Mouse (Mus musculus) forebrain, embryonic 13.5 days (tissue): ENCODE measurements around the gene Pax1. TPM values are rescaled to one million over a fixed set of nuclear protein-coding genes. Genes with fewer than 3 reads are reported as not detected.

Source experiments
- ATAC-seq: fragments of 200-750 bp; cut with Nextera tagmentation; 2 replicates; pipeline ENCODE4 v1.8.0; 2017
- H3K27ac ChIP-seq: fragments of 300-500 bp; sonication (generic); 2 replicates; pipeline ENCODE4 v1.5.1; 2015; ENCODE audit warnings: inconsistent platforms, mild to moderate bottlenecking, moderate library complexity
- H3K27me3 ChIP-seq: fragments of 300-500 bp; sonication (generic); 2 replicates; pipeline ENCODE4 v1.6.1; 2015; ENCODE audit warnings: mild to moderate bottlenecking, inconsistent platforms
- H3K36me3 ChIP-seq: fragments of 300-500 bp; sonication (generic); 2 replicates; pipeline ENCODE4 v1.6.1; 2015; ENCODE audit warnings: mild to moderate bottlenecking, inconsistent platforms; ENCODE audit not compliant: poor library complexity, severe bottlenecking
- H3K4me1 ChIP-seq: fragments of 300-500 bp; sonication (generic); 2 replicates; pipeline ENCODE4 v1.6.1; 2015; ENCODE audit warnings: inconsistent platforms
- H3K4me2 ChIP-seq: fragments of 300-500 bp; sonication (generic); 2 replicates; pipeline ENCODE4 v1.6.1; 2015; ENCODE audit warnings: inconsistent platforms, mild to moderate bottlenecking, moderate library complexity
- H3K4me3 ChIP-seq: fragments of 300-500 bp; sonication (generic); 2 replicates; pipeline ENCODE4 v1.5.1; 2015; ENCODE audit warnings: mild to moderate bottlenecking, inconsistent platforms
- H3K9ac ChIP-seq: fragments of 300-500 bp; sonication (generic); 2 replicates; pipeline ENCODE4 v1.6.1; 2015; ENCODE audit warnings: mild to moderate bottlenecking, inconsistent platforms
- H3K9me3 ChIP-seq: fragments of 300-500 bp; sonication (generic); replicated peaks from 2 replicates; pipeline ENCODE4 v1.6.1; 2016; ENCODE audit warnings: inconsistent platforms
- WGBS: fragments of 180-500 bp; shearing (Covaris S2); methylation state at CpG from one replicate; pipeline ENCODE4 v1.1.7; 2015; 5-methylcytosine and 5-hydroxymethylcytosine counted together
- polyA plus RNA-seq: library from polyadenylated mRNA; unstranded; fragments of >200 nt; fragmentation: Nextera tagmentation; extraction: Ambion mirVana; gene quantifications from 2 replicates; pipeline ENCODE4 v1.2.1, GENCODE M21; 2015

The Pax1 gene
- polyA plus RNA-seq: 0.06 TPM in 1 of 2 replicates, not detected in the other

- Histone ChIP-seq H3K27ac (no peak within 1 kb of the TSS), H3K36me3 (no peaks in the 10 kb centered on the region), H3K4me1 (peaks cover 9% of the 10 kb centered on the region), H3K9ac (no peak within 1 kb of the TSS), H3K4me2 (no peak within 1 kb of the TSS), H3K4me3 (no peak within 1 kb of the TSS), H3K27me3 (peaks cover 97% of the 10 kb centered on the region), H3K9me3 (no peaks in the 10 kb centered on the region)
- no peak for ATAC-seq
- WGBS: under 1% methylated on average over 18 of the region's 18 CpGs
These were observed at the start of gene Pax1 for GRCm38 (mm10) chr2:147361581-147361980. Pax1 (plus strand) TSS chr2:147361925.

- no peak for ATAC-seq
- WGBS: 12% methylated on average over 9 of the region's 9 CpGs
- H3K36me3 ChIP-seq: no peaks in the 10 kb centered on the region
- H3K27ac ChIP-seq: no peak overlapping the region
- peaks cover 17% of the 10 kb centered on the region; the same call in 1 of the 2 replicates for H3K27me3 ChIP-seq
- no peaks in the 10 kb centered on the region for H3K9me3 ChIP-seq
- no peak overlapping the region for H3K4me3 ChIP-seq
- no peak overlapping the region for H3K4me2 ChIP-seq
- no peaks in the 10 kb centered on the region for H3K4me1 ChIP-seq
- H3K9ac ChIP-seq: no peak overlapping the region
These were observed 40.7 kb upstream of the Pax1 start for GRCm38 (mm10) chr2:147321036-147321435.

GRCm38 (mm10) chr2:147325178-147325577 is 36.5 kb upstream of the Pax1 start:
- 80% methylated on average over 2 of the region's 2 CpGs for WGBS
- no peak overlapping the region for H3K4me2 ChIP-seq
- ATAC-seq: no peak
- H3K9me3 ChIP-seq: no peaks in the 10 kb centered on the region
- H3K9ac ChIP-seq: no peak overlapping the region
- H3K27me3 ChIP-seq: 0 out of 2 replicates have a peak, but pooled peaks cover 14% of the 10 kb centered on the region
- no peaks in the 10 kb centered on the region for H3K4me1 ChIP-seq
- no peak overlapping the region for H3K27ac ChIP-seq
- no peak overlapping the region for H3K4me3 ChIP-seq
- no peaks in the 10 kb centered on the region for H3K36me3 ChIP-seq

- no peak for ATAC-seq
- Histone ChIP-seq H3K9ac (no peak overlapping the region), H3K27ac (no peak overlapping the region), H3K9me3 (no peaks in the 10 kb centered on the region), H3K4me2 (no peak overlapping the region), H3K4me3 (no peak overlapping the region), H3K27me3 (no peaks in the 10 kb centered on the region), H3K4me1 (no peaks in the 10 kb centered on the region), H3K36me3 (no peaks in the 10 kb centered on the region)
- 84% methylated on average over 2 of the region's 2 CpGs for WGBS
These were observed 29.0 kb upstream of the Pax1 start for GRCm38 (mm10) chr2:147332731-147333130.

GRCm38 (mm10) chr2:147338729-147339128 is 23.0 kb upstream of the Pax1 start:
- Histone ChIP-seq H3K36me3 (no peaks in the 10 kb centered on the region), H3K9me3 (no peaks in the 10 kb centered on the region), H3K27me3 (no peaks in the 10 kb centered on the region), H3K4me3 (no peak overlapping the region), H3K4me2 (no peak overlapping the region), H3K4me1 (no peaks in the 10 kb centered on the region), H3K27ac (no peak overlapping the region), H3K9ac (no peak overlapping the region)
- 74% methylated on average over 15 of the region's 15 CpGs for WGBS
- no peak for ATAC-seq

- Histone ChIP-seq H3K36me3 (no peaks in the 10 kb centered on the region), H3K9ac (no peak overlapping the region), H3K9me3 (no peaks in the 10 kb centered on the region), H3K4me2 (no peak overlapping the region), H3K4me1 (no peaks in the 10 kb centered on the region), H3K27ac (no peak overlapping the region), H3K4me3 (no peak overlapping the region), H3K27me3 (no peaks in the 10 kb centered on the region)
- no peak for ATAC-seq
- WGBS: 82% methylated on average over 4 of the region's 4 CpGs
These were observed 21.9 kb upstream of the Pax1 start for GRCm38 (mm10) chr2:147339796-147340195.

- H3K9me3 ChIP-seq: no peaks in the 10 kb centered on the region
- no peaks in the 10 kb centered on the region for H3K36me3 ChIP-seq
- no peak overlapping the region for H3K27ac ChIP-seq
- 23% methylated on average over 2 of the region's 2 CpGs for WGBS
- H3K9ac ChIP-seq: no peak overlapping the region
- no peak for ATAC-seq
- no peaks in the 10 kb centered on the region for H3K27me3 ChIP-seq
- no peak overlapping the region for H3K4me2 ChIP-seq
- H3K4me1 ChIP-seq: no peaks in the 10 kb centered on the region
- H3K4me3 ChIP-seq: no peak overlapping the region
These were observed 19.5 kb upstream of the Pax1 start for GRCm38 (mm10) chr2:147342198-147342597.

GRCm38 (mm10) chr2:147359716-147360115 is 2.0 kb upstream of the Pax1 start:
- WGBS: under 1% methylated on average over 4 of the region's 4 CpGs
- no peak overlapping the region for H3K4me2 ChIP-seq
- no peak for ATAC-seq
- H3K9me3 ChIP-seq: no peaks in the 10 kb centered on the region
- H3K4me3 ChIP-seq: no peak overlapping the region
- no peak overlapping the region for H3K9ac ChIP-seq
- H3K27me3 ChIP-seq: peaks cover 97% of the 10 kb centered on the region
- no peak overlapping the region for H3K27ac ChIP-seq
- 0 out of 2 replicates have a peak, but pooled peaks cover under 1% of the 10 kb centered on the region for H3K4me1 ChIP-seq
- H3K36me3 ChIP-seq: no peaks in the 10 kb centered on the region

GRCm38 (mm10) chr2:147360401-147360800 is 1.3 kb upstream of the Pax1 start:
- Histone ChIP-seq H3K36me3 (no peaks in the 10 kb centered on the region), H3K27ac (no peak overlapping the region), H3K4me2 (no peak overlapping the region), H3K4me1 (peaks cover 8% of the 10 kb centered on the region), H3K27me3 (peaks cover 97% of the 10 kb centered on the region), H3K9ac (no peak overlapping the region), H3K9me3 (no peaks in the 10 kb centered on the region), H3K4me3 (no peak overlapping the region)
- 2% methylated on average over 7 of the region's 7 CpGs for WGBS
- ATAC-seq: no peak

- no peak overlapping the region for H3K9ac ChIP-seq
- peaks cover 97% of the 10 kb centered on the region for H3K27me3 ChIP-seq
- H3K4me2 ChIP-seq: no peak overlapping the region
- no peak for ATAC-seq
- WGBS: 1% methylated on average over 5 of the region's 5 CpGs
- no peaks in the 10 kb centered on the region for H3K9me3 ChIP-seq
- peaks cover 9% of the 10 kb centered on the region for H3K4me1 ChIP-seq
- no peaks in the 10 kb centered on the region for H3K36me3 ChIP-seq
- H3K4me3 ChIP-seq: no peak overlapping the region
- no peak overlapping the region for H3K27ac ChIP-seq
These were observed 869 bp upstream of the Pax1 start for GRCm38 (mm10) chr2:147360856-147361255.

GRCm38 (mm10) chr2:147362316-147362715 is 591 bp downstream of the Pax1 start:
- Histone ChIP-seq H3K36me3 (no peaks in the 10 kb centered on the region), H3K27ac (no peak overlapping the region), H3K4me1 (peaks cover 9% of the 10 kb centered on the region), H3K4me2 (no peak overlapping the region), H3K9ac (no peak overlapping the region), H3K9me3 (no peaks in the 10 kb centered on the region), H3K4me3 (no peak overlapping the region), H3K27me3 (peaks cover 98% of the 10 kb centered on the region)
- under 1% methylated on average over 18 of the region's 18 CpGs for WGBS
- ATAC-seq: no peak; the same call in 1 of the 2 replicates

GRCm38 (mm10) chr2:147363401-147364130 is 1.8 kb downstream of the Pax1 start:
- Histone ChIP-seq H3K36me3 (no peaks in the 10 kb centered on the region), H3K27ac (no peak overlapping the region), H3K4me2 (no peak overlapping the region), H3K9ac (no peak overlapping the region), H3K4me1 (peaks cover 12% of the 10 kb centered on the region), H3K27me3 (peaks cover 100% of the 10 kb centered on the region), H3K4me3 (no peak overlapping the region), H3K9me3 (no peaks in the 10 kb centered on the region)
- no peak for ATAC-seq
- WGBS: 4% methylated on average over 6 of the region's 6 CpGs

GRCm38 (mm10) chr2:147364198-147364597 is 2.5 kb downstream of the Pax1 start:
- Histone ChIP-seq H3K9ac (no peak overlapping the region), H3K27ac (no peak overlapping the region), H3K9me3 (no peaks in the 10 kb centered on the region), H3K4me3 (no peak overlapping the region), H3K4me1 (peaks cover 12% of the 10 kb centered on the region), H3K27me3 (peaks cover 94% of the 10 kb centered on the region), H3K36me3 (no peaks in the 10 kb centered on the region), H3K4me2 (no peak overlapping the region)
- ATAC-seq: no peak
- WGBS: 6% methylated on average over 6 of the region's 6 CpGs
